Mouse (Mus musculus): ENCODE measurements at regions not wholly inside any gene's neighbourhood (a gene's known extent, or its start where the extent isn't known, plus 50 kb on each side); places are given as distances from the start of the nearest gene placed in this dataset.

DNA sequence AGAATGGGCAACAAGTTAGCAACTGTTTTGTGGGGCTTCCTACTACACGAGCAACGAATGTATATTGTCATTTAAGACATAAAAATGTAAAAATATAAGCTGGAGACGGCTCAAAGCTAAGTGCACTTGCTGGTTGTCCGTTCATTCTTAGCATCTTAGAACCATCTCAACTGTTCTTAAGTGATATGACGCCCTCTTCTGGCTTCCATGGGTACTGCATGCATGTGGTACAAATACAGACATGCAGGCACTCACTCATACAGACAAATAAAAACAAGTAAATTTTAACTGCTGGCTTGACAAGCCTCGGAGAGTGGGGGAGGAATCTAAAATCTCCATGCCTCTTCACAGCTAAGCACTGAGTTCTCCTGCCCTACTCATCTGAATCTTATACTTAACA is 55.3 kb upstream of the Topaz1 start:
- no peaks in the 10 kb centered on the region for H3K36me3 ChIP-seq (ENCODE audit: control insufficient read depth, insufficient read depth, low read length)

DNA sequence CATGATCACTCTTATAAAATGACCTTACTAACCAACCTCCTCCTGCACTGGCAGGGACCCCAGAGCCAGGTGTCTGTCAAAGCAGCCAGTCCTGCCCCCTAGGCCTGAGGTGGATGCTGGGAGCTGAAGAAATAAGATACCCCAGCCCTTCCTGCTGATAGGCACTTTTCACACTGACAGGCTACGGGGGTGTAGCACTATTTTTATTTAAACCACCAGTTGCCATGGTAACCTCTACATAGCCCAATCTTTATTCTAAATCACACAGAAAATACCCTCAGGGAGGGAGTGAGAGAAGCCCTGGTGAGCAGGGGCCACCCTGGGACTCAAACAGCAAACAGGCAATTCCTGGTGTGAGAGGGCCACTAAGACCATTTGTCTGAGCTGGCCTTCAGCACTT is 51.4 kb upstream of the Topaz1 start:
- Histone ChIP-seq H3K9me3 (ENCODE audit: control insufficient read depth, low read length) (no peaks in the 10 kb centered on the region), H3K36me3 (ENCODE audit: control insufficient read depth, insufficient read depth, low read length) (no peaks in the 10 kb centered on the region), H3K4me1 (ENCODE audit: control insufficient read depth, insufficient read depth, low read length) (no peaks in the 10 kb centered on the region), H3K4me3 (ENCODE audit: low read depth, low read length) (no peak overlapping the region), H3K4me2 (ENCODE audit: low read depth, low read length) (no peak overlapping the region), H3K27me3 (ENCODE audit: control insufficient read depth, insufficient read depth, low read length) (no peaks in the 10 kb centered on the region), H3K27ac (ENCODE audit: low read depth, low read length) (no peak overlapping the region), H3K9ac (replicated peaks; ENCODE audit: low read depth, low read length) (no peak overlapping the region)
- WGBS, result 6% methylated on average over 1 of the region's 1 CpGs
- no peak for ATAC-seq (ENCODE audit: low read depth)

More for the DNA sequence above, 55.3 kb upstream of the Topaz1 start:
- Histone ChIP-seq H3K9ac (replicated peaks; ENCODE audit: low read depth, low read length) (no peak overlapping the region), H3K27me3 (ENCODE audit: control insufficient read depth, insufficient read depth, low read length) (no peaks in the 10 kb centered on the region), H3K4me2 (ENCODE audit: low read depth, low read length) (no peak overlapping the region), H3K4me3 (ENCODE audit: low read depth, low read length) (no peak overlapping the region), H3K27ac (ENCODE audit: low read depth, low read length) (no peak overlapping the region), H3K9me3 (ENCODE audit: control insufficient read depth, low read length) (no peaks in the 10 kb centered on the region), H3K4me1 (ENCODE audit: control insufficient read depth, insufficient read depth, low read length) (no peaks in the 10 kb centered on the region)
- no peak for ATAC-seq (ENCODE audit: low read depth)
- WGBS, result 71% methylated on average over 6 of the region's 6 CpGs

Small RNA genes in the stretch of these regions (microRNA-seq; reads per million reads assigned to microRNA genes)
- gene Mir138-1, result 1,433 reads per million, percentile 80 among the genes with 10 or more reads in this experiment
